Mouse (Mus musculus): Measurements from ENCODE around the gene Hmgb4. TPM values are rescaled to one million over a fixed set of nuclear protein-coding genes. Genes with fewer than 3 reads are reported as not detected.

Gene Hmgb4
- not detected for total RNA-seq (2021)
- long read RNA-seq, experiment 1: 0 reads
- long read RNA-seq, experiment 2: 0 reads

DNA sequence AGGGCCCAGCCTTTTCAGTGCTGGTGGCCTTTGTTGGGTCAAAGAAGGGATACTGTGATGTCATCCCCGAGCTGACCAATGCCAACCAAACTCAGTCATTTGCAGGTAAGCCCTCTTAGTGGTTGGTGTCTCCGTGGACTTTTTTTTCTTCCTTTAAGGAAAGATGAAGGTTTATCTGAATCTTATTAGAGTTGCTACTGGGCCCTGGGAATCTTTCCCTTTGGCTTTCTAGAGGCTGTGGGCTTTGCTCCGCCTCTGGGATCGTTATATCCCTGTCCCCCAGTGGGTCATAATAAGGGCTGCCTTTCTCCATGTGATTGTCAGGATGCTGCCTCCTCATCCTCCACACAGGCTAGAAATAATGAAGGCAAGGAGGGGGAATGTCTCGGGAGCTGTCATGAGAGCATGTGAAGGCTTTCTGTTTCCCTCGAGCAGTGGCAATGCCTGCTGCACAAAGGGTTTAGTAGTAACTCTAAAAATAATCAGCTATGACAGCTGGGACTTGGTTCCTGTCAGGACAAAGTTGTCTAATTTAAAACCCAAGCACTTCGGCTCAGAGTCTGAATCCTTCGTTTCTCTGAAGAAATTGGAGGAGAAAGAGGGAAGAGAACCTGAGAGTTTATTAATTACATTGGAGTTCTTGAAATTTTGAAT lies at the start of gene Hmgb4:
Gene Hmgb4 (minus strand): TSS at position 51 of the 654 bp plus-strand sequence.
- intact Hi-C loops (cut with DNase I): no loop called here
- no peak for DNase-seq

DNA sequence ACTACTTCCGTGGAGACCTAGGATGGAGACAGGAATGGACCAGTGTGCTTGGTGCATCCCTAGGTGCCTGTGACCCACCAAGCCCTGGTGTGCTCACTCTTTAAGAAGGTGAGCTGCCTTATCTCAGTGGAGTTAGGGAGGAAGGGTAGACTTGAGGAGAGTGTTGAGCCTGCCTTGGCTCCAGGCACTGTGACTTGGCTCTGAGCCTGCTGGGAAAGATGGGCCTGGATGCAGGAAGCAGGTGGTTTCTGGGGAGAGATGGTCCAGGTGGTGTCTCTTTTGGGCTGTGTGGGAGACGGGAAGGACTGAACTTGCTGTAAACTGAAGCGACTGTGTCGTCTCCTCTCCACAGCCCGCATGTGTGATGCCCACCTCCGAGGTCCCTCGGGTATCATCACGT lies 45.3 kb upstream of the Hmgb4 start:
- DNase-seq: no peak
- intact Hi-C loops (cut with DNase I): no loop called here

- DNase-seq: no peak
- intact Hi-C loops (cut with DNase I): no loop called here
These were observed 43.3 kb upstream of the Hmgb4 start for GRCm38 (mm10) chr4:128304049-128304448.

DNA sequence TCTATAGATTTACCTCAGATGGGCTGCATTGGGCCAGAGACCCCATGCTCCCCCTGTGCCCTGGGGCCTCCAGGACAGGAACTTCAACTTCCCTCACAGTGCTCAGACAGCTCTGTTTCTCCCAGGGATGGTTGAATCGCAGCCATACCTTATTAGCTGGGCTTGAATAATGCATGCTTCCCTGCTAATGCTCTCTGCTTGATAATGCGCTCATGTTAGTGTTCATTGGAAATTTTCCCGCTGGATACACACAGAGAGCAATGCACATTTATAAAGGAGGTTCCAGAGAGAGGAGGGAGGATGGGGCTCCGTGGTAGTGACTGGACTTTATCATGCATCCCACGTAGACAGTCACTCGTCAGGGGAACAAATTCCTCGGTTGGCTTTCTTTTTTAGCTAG lies 27.3 kb upstream of the Hmgb4 start:
- intact Hi-C loops (cut with DNase I): no loop called here
- no peak for DNase-seq

DNA sequence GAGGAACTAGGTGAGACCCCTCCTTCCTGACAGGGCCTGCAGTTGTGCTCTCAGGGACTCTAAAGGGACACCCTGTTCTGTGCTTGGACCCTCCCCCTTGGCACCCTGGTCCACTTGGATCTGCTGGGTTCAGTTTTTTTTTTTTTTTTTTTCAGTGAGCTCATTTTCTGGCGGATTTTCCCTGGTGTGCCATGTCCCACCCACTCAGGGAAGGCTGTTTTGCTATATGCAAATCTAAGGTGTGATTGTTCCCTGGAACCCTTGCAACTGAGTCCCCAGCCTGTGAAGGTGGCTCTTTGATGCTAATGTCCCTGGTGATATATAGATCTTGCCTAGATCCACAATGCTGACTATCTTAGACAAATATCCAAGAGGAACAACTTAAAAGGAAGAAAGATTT lies 24.3 kb upstream of the Hmgb4 start:
- intact Hi-C loops (cut with DNase I): no loop called here
- DNase-seq: no peak

GRCm38 (mm10) chr4:128275586-128275985 lies 14.8 kb upstream of the Hmgb4 start:
- intact Hi-C loops (cut with DNase I): no loop called here
- no peak for DNase-seq

GRCm38 (mm10) chr4:128275116-128275515 lies 14.4 kb upstream of the Hmgb4 start:
- no peak for DNase-seq
- intact Hi-C loops (cut with DNase I): no loop called here

DNA sequence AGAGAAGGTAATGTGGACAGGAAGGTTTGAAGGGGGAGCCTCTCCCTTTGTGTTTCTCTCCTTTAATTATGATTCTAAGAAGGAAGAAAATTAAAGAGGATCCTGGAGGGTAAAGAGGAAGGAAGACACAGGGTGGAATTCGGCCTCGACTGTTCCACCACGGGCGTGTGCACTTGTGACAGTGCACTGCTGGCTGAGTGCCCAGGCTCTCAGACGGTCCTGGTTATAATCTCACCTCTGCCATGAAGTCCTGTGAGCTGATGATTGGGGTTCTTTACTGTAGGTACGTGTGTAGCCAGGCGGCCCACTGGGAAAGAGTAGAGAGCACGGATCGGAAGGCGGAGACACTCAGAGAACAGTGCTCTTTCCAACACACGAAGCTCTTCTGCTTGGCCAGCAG lies 12.4 kb upstream of the Hmgb4 start:
- intact Hi-C loops (cut with DNase I): no loop called here
- DNase-seq: no peak

DNA sequence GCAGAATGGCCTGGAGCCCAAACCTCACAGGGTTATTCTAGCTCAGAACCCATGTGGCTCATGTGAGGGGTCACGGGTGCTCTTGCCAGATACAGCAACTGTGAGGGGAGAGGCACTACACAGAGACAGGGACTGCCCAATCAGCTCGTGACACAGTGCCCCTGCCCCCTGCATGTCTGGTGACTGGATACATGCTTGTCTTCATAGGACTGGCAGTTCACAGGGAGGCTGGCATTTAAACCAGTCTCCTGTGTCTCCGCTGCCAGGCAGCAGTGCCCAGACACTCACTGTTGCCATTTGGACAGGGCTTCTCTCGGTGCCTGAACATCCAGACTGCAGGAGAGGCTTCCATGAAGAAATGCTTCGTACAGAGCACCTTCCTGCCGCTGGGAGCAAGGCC lies 11.7 kb upstream of the Hmgb4 start:
- intact Hi-C loops (cut with DNase I): no loop called here
- no peak for DNase-seq

GRCm38 (mm10) chr4:128270931-128271330 lies 10.2 kb upstream of the Hmgb4 start:
- intact Hi-C loops (cut with DNase I): no loop called here
- DNase-seq: peak; percentile 20 to 28

GRCm38 (mm10) chr4:128270177-128270576 lies 9.4 kb upstream of the Hmgb4 start:
- no peak for DNase-seq
- intact Hi-C loops (cut with DNase I): no loop called here

GRCm38 (mm10) chr4:128269261-128269875 lies 8.6 kb upstream of the Hmgb4 start:
- peak in 1 of 2 experiments; percentile 10 for DNase-seq
- intact Hi-C loops (cut with DNase I): no loop called here

DNA sequence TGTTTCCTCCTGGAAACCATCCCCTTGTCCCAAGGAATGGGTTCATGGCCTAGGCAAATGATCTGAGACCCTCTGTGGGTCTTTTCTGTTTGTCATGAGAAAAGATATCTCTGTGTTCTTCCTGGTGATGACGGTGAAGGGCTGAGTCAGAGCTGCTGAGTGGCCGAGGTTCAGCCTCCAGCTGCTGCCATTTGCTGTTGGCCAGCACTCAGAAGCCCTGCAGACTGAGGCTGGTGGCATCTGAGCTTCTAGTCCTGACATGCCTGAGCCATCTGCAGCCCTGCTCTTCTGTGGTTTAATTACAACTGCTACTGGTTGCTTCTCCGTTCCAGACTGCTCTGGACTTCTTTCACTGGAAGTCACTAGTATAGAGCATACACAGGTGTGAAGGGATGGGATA lies 4.6 kb upstream of the Hmgb4 start:
- peak; percentile 11 to 16 for DNase-seq
- intact Hi-C loops (cut with DNase I): no loop called here

DNA sequence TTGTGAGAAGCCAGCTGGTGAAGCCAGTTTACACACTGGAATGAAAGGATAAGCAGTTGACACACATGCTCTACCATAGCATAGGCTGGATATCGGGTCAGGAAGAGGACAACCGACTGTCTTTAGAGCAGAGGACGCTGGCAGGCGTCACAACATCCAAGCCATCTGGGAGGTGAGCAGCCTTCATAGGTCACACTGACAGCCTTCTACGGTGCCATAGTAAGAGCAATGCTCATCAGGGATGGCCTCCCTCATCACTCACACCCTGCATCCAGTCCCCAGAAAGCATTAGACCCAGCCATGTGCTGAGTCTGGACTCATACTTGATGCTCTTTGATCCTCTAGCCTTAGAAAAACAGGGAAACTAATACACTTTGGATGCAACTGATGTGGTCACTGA lies 3.7 kb upstream of the Hmgb4 start:
- intact Hi-C loops (cut with DNase I): no loop called here
- DNase-seq: no peak

DNA sequence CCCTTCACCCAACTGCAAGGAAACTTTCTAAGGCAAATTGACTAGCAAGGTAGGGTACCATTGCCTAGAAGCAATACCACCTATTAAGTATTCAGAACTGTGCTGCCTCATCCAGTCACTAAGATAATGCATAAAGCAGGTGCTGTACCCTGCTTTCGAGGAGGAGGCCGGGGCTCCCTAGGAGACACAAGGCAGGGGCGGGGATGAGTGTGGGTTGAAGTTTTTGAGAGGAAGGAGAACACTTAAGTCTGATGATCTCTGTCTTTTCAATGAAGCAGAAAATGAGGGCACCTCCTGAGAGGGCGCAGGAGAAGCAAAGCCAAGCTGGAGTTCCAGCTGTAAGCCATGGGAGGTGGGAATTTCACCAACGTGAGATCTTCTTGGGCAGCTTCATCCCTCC lies 1.5 kb downstream of the Hmgb4 start:
- intact Hi-C loops (cut with DNase I): no loop called here
- DNase-seq: no peak

DNA sequence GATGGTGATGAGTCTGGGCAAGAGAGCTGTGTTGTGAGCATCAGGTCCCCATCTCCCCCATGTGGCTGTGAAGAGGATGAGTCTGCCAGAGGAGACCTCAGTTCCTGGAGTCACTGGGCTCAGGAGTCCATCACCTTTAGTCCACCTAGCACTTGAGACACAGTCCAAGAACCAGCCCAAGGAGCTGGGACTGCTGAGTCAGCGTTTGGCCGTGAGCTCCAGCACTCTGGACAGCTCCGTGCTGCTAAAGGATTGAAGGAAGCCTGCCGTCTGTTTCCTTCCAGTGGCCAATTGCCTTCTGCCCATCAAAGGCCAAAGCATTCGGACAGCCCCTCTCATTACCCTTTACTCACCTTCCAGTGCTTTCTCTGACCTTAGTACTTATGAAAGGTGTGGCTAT lies 12.1 kb downstream of the Hmgb4 start:
- intact Hi-C loops (cut with DNase I): no loop called here
- peak; percentile 41 to 59 for DNase-seq

DNA sequence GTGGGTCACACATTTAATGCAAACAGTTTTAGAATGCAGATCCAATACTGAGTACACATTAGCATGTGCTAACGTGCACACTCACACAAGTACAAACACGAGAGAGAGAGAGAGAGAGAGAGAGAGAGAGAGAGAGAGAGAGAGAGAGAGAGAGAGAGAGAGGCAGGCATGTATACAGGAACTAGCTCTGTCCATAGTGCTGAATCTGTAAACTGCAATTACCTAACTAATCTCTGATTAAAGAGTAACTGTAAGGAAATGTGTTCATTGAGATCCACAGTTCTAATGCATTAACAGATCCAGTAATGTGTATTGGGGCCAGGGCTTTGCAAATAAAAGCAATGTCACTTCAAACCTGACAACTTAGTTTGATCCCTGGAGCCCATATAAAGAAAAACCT lies 15.6 kb downstream of the Hmgb4 start:
- intact Hi-C loops (cut with DNase I): no loop called here
- DNase-seq: no peak

DNA sequence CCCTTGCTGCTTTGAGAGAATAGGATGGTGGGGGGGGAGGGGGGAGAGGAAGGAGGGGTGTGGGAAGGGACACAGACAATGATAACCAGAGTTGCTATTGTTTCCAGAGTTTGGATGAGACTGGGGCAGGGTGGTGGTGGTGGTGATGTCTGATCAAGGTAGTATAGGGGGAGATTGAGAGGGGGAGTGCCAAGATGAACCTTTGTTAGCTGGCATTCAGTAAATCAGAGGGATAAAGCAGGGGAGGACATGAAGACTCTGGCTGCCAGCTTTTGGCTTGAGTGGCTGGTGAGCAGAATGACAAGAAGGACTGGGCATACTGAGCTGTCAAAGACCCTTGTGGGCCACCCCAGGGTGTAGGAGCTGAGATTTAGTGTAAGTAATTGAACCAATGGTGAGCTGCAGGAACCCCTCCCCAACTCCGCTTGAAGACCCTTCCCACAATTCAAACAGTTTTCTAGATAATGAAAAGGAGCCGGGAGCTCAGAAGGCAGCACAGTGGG lies 18.9 kb downstream of the Hmgb4 start:
- DNase-seq: no peak
- intact Hi-C loops (cut with DNase I): no loop called here

DNA sequence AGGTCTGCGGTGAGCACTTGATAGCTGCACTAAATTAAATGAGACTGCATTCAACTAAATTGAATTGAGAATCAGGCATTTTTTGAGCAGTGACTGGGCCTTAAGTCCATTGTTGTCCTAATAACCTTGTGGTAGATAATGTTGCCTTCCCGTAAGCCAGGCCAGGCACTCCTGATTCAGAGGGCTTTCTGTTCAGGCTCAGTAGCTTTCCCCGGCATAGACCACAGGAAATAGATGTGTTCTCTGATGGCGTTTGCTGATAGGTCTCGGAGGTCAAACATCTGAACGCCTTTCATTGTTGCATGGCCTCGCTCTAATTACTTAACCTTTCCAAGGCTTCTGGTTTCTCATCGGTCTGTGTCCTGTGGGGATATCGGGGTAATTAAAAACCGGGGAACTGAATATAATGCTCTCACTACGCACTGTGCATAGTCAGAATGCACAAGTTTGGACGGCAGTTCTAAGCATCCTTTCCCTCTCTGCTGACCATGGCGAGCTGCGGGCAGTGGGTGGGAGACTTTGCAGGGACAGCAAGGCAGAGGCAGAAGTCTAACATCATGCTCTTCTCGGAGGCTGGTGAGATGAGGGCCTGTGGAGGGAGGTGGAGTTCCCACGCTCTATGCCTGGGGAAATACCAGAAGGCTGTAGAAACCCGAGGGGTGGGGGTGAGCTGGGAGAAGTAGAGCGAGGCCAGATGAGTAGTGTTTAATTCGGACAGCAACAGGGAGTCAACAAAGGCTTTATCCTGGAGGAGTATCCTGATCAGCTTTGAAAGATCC lies 19.5 kb downstream of the Hmgb4 start:
- intact Hi-C loops (cut with DNase I): no loop called here
- no peak for DNase-seq

DNA sequence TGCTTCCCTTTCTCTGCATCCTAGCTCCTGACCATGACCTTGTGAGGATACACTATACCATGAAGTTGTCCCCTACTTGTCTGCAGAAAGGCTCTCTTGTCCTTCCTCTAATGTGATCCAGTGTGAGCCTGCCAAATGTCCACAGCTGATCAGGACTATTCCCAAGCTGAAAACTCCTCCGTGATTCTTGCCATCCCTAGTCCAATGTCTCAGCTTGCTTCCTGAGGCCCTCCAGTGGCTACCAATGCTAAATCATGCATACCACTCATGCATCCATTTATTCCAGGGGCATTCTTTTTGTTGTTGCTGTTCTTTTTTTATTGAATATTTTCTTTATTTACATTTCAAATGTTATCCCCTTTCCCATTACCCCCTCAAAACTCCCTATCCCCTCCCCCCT lies 21.6 kb downstream of the Hmgb4 start:
- intact Hi-C loops (cut with DNase I): no loop called here
- DNase-seq: no peak

DNA sequence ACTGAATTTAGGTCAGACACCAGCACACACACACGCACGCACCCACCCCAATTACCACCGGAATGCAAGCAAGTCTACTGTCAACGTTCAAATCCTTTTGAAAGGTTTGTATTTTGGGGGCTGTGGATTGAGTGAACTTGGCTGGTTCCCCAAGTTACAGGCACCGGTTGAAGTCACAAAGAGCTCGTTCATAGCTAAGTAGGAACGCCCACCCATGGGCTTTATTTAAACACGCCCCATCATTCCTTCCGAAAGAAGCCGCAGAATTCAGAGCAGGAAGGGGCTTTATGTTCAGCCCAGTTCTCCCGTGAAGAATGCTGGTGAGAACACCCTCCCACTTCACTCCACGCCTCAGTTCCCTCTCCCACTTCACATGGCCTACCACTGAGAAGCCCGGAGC lies 27.3 kb downstream of the Hmgb4 start:
- DNase-seq: no peak
- intact Hi-C loops (cut with DNase I): no loop called here

Data from heart, postnatal 14 days (tissue).